Mouse (Mus musculus) Patski (cell line): Measurements from ENCODE around the gene Ptafr. TPM values are rescaled to one million over a fixed set of nuclear protein-coding genes. Genes with fewer than 3 reads are reported as not detected.
"Not testable (repeated sequence)": the region's sequence is repeated elsewhere in the genome, so short reads cannot be mapped to it uniquely, and the experiment has no call there.

ENCODE experiments used
- ATAC-seq: fragments of 100-300 bp; one replicate; pipeline ENCODE4 v1.8.0; 2021
- CTCF ChIA-PET: fragments of 350-600 bp; sonication (Branson Sonifier 250); formaldehyde crosslinking; loops from one replicate; lab custom pipeline; 2022; ENCODE audit warnings: inconsistent platforms; lab: Charles Lee
- POLR2A ChIA-PET: fragments of 350-600 bp; sonication (Branson Sonifier 250); formaldehyde crosslinking; loops from one replicate; lab custom pipeline; 2022; ENCODE audit warnings: antibody characterized with exemption, inconsistent platforms; lab: Charles Lee
- DNase-seq: peaks from one replicate; pipeline ENCODE4 v3.0.0-alpha.2; 2011; ENCODE audit warnings: low read depth, low spot score
- H3K27me3 ChIP-seq: fragments of 371-371 bp; one replicate; pipeline ENCODE4 v1.5.1; 2021
- CTCF ChIP-seq: fragments of 100-300 bp; IDR thresholded peaks from one replicate; pipeline ENCODE4 v1.5.1; 2021
- in situ Hi-C: fragments of 300-500 bp; cut with MboI; formaldehyde crosslinking; loops from 3 replicates; pipeline ENCODE4 v1.11.1; 2018; ENCODE audit warnings: low pct_unique_long_range_greater_than_20kb, mixed read lengths
- polyA plus RNA-seq: library from polyadenylated mRNA; unstranded; gene quantifications from one replicate; pipeline ENCODE4 v1.2.3, GENCODE M21; 2021

The Ptafr gene
- polyA plus RNA-seq, 1 experiment from 2014 or later = not detected

DNA sequence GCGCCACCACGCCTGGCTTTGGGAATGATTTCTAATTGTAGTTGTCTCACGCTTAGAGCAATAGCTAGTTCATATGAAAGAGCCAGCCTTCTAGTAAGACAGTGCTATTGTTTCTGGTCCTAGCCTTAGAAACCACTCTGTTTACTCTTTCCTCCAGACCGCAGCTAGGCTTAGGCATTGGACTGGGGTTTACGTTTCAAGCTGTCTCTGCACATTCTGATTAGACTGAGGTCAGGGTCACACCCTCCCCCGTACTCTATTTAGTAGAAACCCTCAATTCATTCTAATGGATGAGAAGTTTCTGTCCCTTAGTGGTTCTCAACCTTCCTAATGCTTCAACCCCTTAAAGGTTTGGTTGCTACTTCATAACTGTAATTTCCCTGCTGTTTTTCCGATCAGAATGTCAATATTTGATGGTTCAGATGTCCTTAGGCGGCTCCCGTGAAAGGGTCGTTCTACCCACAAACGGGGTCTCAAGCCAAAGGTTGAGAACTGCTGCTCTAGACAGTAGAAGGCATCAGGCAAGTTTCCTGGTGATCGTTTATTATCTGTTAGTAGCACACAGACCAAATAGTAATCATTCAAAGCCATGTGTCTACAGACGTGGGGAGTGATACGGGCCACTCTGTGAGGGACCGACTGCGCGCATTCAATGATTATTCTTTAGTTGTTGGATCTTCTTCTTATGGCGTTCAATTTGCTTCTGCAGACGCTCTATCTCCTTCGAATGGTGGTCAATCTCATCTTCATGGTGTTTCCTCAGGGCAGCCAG, 33.6 kb upstream of the Ptafr start:
- POLR2A ChIA-PET = no interaction called here
- CTCF ChIA-PET = no interaction called here
- TF ChIP-seq CTCF = no peak
- in situ Hi-C loops = no loop called here
- ATAC-seq (no peak), DNase-seq (no peak)
- no peaks in the 10 kb centered on the region for H3K27me3 ChIP-seq

DNA sequence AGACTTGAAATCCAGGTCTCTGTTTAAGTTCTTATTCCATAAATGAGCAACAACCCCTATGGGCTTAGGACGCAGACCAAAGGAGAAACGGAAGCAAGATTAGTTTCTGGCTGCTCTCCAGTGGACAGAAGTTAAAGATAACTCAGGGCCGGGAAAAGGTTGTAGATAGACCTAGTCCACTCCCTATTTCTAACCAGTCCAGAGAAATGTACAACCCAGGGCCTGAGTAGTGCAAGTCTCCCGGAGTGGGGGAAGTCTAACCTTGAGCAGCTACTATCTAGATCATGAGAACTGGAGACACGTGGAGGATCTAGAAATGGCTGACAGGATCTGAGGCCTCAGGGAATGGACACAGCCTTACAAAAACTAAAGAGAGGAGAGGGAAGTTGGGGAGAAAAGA, 31.4 kb upstream of the Ptafr start:
- no peak for TF ChIP-seq CTCF
- ChIA-PET CTCF (no interaction called here), POLR2A (interaction anchor here (1.4 kb wide), 1 partner anchor 15 kb away, joined by 4 read pairs; no protein-coding TSS in a partner anchor)
- in situ Hi-C loops = no loop called here
- DNase-seq = no peak
- ATAC-seq = no peak
- H3K27me3 ChIP-seq = no peaks in the 10 kb centered on the region

DNA sequence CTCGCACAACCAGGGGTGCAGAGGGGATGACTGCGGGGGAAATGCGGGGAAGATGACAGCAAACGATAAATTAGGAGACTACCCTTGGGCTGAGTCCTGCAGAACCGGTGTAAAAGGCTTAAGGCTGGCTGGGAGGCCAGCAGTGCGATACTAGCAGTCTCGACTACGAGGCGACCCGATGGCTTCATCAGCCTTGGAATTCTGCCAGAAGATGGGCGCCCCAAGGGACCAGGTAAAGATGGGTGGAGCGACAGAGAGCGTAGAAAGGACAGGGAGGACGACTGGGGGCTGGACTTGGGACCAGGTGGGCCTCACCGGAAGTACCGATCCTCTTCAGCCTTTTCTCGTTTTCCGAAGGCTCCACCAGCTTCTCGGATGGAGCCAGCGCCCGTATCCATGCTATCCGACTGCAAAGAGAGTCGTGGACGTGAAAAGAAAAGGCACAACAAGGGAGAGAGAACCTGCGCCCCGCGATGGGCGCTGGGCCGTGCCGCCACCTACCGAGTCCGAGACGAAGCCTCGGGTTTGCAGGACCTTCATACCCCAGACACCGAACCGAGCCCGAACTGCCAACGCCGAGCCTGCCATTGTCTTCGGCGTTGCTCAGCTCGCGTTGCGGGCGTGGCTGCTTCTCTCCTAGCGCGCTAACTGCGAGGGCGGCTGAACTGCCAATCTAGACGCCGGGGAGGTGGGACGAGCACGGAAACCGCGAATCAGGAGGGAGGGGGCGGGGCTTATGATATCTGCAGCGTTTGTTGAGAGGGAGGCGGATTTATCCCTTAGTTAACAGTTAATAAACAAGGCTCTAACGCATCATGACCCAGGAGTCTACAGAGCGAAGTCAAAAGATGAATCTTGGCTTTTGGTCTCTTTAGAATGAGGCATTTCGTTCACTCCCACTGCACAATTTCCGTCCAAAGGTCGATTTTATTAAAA, 30.6 kb upstream of the Ptafr start, which contains the start of gene Atpif1:
Gene Atpif1, minus strand, starts transcription at position 679 of the 936 bp plus-strand sequence.
- ATAC-seq (peak; percentile 88), DNase-seq (no peak)
- CTCF ChIA-PET = no interaction called here
- in situ Hi-C loops = no loop called here
- POLR2A ChIA-PET = interaction anchor here (1.4 kb wide), 1 partner anchor 16 kb away, joined by 4 read pairs; no protein-coding TSS in a partner anchor
- H3K27me3 ChIP-seq = no peaks in the 10 kb centered on the region
- no peak for TF ChIP-seq CTCF

DNA sequence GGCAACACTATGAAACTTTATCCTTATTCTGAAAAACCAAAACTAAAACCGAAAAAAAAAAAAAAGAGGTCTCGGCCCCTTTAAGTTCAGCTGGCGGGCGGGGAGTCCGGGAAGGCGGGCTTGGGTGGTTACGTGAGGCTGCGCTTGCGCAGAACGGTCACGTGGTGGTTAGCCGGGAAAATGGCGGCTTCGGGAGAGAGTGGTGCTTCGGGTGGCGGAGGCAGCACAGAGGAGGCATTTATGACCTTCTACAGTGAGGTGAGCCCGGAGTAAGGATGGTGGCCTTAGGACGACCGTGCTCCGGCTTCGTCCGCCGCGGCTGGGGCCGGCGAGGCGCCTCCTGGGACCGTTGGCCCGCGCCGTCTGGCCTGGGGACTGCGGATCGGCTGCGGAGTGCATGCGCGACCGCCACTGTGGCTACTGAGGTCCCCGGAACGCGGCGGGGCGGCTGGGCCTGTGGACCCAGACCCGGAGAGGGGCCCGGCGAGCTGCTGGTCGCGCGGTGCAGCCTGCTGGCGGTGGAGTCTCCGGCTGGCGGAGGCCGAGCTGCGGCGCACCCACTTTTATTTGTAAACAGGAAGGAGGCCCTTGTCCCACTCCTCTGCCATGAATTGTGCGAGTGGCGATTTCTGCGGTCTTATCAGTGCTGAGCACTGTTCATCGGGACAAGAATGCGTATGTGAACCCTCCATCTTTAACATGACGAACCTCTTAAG, 28.3 kb upstream of the Ptafr start, which contains the start of gene Dnajc8:
Gene Dnajc8, plus strand, starts transcription at position 145 of the 716 bp plus-strand sequence.
- ChIA-PET POLR2A (no interaction called here), CTCF (interaction anchor here (1.0 kb wide), 1 partner anchor 8 kb away, joined by 3 read pairs; no protein-coding TSS in a partner anchor)
- DNase-seq (no peak), ATAC-seq (peak; percentile 44)
- no peak for TF ChIP-seq CTCF
- H3K27me3 ChIP-seq = no peaks in the 10 kb centered on the region
- in situ Hi-C loops = no loop called here

DNA sequence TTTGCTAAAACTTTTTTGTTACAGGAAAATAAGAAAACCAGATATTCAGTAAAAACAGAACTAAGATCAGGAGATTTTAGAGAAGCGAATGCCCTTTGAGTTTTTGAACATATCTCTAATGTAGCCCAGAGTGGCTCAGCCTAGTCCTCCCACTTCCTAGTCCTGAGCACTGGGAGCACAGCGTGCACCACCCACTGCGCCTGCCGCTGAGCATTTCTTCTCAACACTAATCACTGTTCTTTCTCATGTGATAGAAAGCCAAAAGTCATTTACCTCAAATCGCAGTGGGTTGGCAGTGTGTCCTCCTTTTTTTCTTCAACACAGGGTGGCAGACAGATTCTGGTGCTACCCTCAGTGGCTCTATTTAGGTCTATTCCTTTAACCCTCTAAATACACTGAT, 24.4 kb upstream of the Ptafr start:
- no peak for TF ChIP-seq CTCF
- no peak for ATAC-seq
- CTCF ChIA-PET = no interaction called here
- no peaks in the 10 kb centered on the region for H3K27me3 ChIP-seq
- DNase-seq = no peak
- POLR2A ChIA-PET = no interaction called here
- in situ Hi-C loops = no loop called here

DNA sequence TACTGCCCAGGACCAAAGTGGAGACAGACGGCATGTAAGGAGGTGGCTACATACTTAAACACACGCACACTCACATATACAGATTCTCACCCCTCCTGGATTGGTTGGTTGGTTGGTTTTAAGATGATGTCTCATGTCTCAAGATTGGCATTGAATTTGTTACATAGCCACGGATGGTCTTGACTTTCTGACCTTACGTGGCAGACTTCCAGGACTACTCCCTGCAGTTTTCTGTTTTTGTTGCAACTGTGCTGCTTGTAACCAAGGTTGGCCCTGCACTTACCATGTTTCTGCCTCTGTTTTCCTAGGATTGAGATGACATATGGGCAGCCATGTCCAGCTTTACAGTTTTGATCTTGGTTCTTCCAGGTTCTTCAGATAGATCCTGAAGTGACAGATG, 22.5 kb upstream of the Ptafr start:
- ATAC-seq (no peak), DNase-seq (no peak)
- ChIA-PET POLR2A (no interaction called here), CTCF (no interaction called here)
- H3K27me3 ChIP-seq = no peaks in the 10 kb centered on the region
- no peak for TF ChIP-seq CTCF
- in situ Hi-C loops = no loop called here

DNA sequence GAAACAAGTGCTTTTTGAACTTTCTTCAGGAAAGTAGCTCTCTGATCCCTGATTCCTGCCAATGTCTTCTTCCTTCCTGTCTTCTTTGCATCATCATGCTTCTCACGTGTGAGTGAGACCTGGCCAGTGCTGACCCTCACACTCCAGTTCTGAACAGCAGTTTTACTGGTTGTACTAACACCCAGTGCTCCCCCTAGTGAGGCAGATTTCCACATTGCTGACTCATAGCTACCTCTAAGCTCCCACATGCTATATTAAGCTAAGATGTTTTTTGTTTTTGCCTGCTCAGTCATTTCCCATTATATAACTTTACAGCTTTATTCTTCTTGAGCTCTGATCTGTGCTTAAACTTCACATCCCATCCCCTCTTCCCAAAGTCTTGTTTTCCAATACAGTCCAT, 21.1 kb upstream of the Ptafr start:
- CTCF ChIA-PET = no interaction called here
- no peak for TF ChIP-seq CTCF
- POLR2A ChIA-PET = no interaction called here
- H3K27me3 ChIP-seq = no peaks in the 10 kb centered on the region
- DNase-seq = no peak
- in situ Hi-C loops = no loop called here
- no peak for ATAC-seq

DNA sequence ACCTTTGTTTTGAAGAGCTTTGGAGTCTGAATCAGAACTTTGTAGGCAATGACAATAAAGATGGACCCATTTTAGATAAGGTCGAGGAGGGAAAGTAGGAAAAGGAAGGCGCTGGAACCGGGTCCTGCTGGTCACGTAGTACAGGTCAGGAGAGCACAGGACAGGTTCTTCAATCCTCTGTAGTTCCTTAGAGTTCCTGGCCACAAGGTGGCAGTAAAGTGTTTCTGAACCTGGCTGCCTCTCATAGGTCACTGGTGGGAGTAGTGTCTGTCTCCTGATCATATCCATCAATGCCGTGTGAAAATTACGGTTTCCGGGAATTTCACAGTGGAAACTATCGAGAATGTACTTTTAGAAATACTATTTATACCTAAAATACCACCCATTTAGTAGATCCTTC, 18.0 kb upstream of the Ptafr start:
- ChIA-PET POLR2A (interaction anchor here (0.9 kb wide), 1 partner anchor 91 kb away, joined by 3 read pairs; no protein-coding TSS in a partner anchor), CTCF (interaction anchor here (0.8 to 1.8 kb wide), 4 partner anchors 9 to 90 kb away, joined by 3 to 4 read pairs (median 4); no protein-coding TSS in a partner anchor)
- peak; percentile 43 for TF ChIP-seq CTCF
- in situ Hi-C loops = loop anchor here (5.0 kb wide), 1 partner anchor 91 kb away; the partner anchor contains the start of gene Eya3
- H3K27me3 ChIP-seq = no peaks in the 10 kb centered on the region
- ATAC-seq (no peak), DNase-seq (no peak)

DNA sequence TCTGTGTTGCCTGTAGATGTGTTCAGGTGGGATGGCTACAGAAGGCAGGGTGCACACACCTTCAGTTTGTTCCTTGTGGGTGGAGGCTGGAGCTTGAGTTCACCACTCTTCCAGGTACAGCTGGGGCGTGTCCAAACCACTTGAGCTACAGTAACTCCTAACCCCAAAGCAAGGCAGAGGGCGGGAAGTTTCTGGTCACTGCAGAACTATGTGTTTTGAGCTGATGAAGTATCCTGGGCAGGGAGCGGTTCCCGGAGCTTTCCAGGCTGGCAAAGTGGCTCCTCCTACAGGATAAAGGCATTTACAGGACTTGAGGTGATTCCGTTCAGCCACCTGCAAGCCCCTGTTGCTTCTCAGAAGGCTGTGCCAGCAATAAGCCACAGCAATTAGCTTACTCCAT, 9.6 kb upstream of the Ptafr start:
- H3K27me3 ChIP-seq = no peaks in the 10 kb centered on the region
- in situ Hi-C loops = no loop called here
- ATAC-seq (no peak), DNase-seq (no peak)
- ChIA-PET CTCF (no interaction called here), POLR2A (no interaction called here)
- no peak for TF ChIP-seq CTCF

DNA sequence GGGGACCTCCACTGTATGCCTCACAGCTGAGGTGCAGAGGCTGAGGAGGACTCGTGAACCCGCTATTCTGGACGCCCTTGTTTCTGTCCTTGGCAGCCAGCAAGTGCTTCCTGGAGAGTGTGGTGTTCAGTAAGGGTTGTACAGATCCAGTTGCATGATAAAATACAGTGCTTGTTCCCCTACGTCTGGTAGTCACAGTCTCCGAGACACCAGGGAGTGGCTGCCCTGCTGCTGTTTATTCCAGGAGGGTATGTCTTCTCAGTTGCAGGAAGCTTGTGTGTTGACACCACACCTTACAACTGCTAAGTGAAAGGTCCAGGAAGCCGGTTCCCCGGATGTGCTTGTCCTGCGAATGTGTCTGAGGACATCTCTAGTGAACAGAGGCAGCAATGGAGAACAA, 9.2 kb upstream of the Ptafr start:
- TF ChIP-seq CTCF = no peak
- POLR2A ChIA-PET = no interaction called here
- CTCF ChIA-PET = no interaction called here
- ATAC-seq (no peak), DNase-seq (no peak)
- H3K27me3 ChIP-seq = no peaks in the 10 kb centered on the region
- in situ Hi-C loops = no loop called here

DNA sequence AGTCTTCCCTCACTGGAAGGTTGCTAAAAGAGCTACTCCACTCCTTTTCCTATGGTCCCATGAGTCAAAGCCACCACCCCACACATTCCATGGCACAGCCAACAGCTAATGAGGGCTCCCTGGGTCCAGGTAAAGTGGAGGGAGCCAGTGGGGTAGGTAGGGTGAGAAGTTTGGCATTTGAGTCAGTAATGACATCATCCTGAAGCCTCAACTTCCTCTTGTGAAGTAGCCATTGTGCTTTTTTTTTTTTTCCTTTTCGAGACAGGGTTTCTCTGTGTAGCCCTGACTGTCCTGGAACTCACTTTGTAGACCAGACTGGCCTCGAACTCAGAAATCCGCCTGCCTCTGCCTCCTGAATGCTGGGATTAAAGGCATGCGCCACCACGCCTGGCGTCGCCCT, 8.3 kb upstream of the Ptafr start:
- H3K27me3 ChIP-seq, in situ Hi-C loops, DNase-seq, ATAC-seq, CTCF ChIA-PET: not testable (repeated sequence)
- POLR2A ChIA-PET = interaction anchor here (0.6 kb wide), 1 partner anchor 8 kb away, joined by 3 read pairs; no protein-coding TSS in a partner anchor
